Comparison of ENCODE assay signal across 8 mouse cellular contexts in the genomic region with DNA sequence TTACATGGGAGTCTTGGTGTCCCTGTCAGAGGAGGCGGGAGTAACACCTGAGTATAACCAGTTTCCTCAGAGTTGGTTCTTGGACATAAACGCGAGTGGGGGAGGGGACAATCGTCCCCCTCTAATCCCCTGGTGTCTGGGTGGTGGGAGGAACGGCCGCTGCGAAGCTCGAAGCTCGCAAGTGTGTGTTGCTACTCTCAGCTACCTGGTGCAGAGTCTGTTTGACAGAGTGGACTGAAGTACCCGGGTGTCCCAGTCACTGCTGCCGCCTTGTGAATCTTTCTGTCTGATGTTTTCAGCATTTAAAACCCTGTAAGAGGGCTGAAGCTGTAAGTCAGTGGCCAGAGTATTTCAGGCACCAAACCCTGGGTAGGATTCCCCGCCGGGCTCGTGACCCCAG. TPM values are rescaled to one million over a fixed set of nuclear protein-coding genes. Genes with fewer than 3 reads are reported as not detected.
DNase-seq lines count a peak whose midpoint lies in the region; ATAC-seq and TF ChIP-seq lines count a peak whose summit lies in the region.

No protein-coding gene starts in this region.

- intact Hi-C loops in left cerebral cortex, postnatal 36 days (cut with DNase I) = loop anchor here (5.0 kb wide), 1 partner anchor 51 kb away; no protein-coding TSS in a partner anchor

- H3K27ac ChIP-seq in lung, postnatal 0 days (ENCODE audit: low read length) = no peak overlapping the region
- H3K27ac ChIP-seq in limb, embryonic 11.5 days (replicated peaks; ENCODE audit: low read depth, low read length) = no peak overlapping the region
- no peak overlapping the region for H3K27ac ChIP-seq in small intestine, adult 2 months (ENCODE audit: insufficient read depth, low read depth, low read length)

- TF ChIP-seq POLR2A in small intestine, adult 2 months (IDR thresholded peaks at IDR 0.05; ENCODE audit: low read depth, low read length) = no peak

- TF ChIP-seq CTCF in lung, postnatal 0 days (IDR thresholded peaks at IDR 0.05) = no peak
- TF ChIP-seq CTCF in small intestine, adult 2 months (IDR thresholded peaks at IDR 0.05; ENCODE audit: extremely low read depth, insufficient read length, insufficient replicate concordance, low read depth, low read length) = no peak

- H3K27me3 ChIP-seq in lung, postnatal 0 days (replicated peaks; ENCODE audit: insufficient read depth, low read length) = peaks cover 4% of the 10 kb centered on the region; the same call in 1 of the 2 replicates
- peaks cover 23% of the 10 kb centered on the region for H3K27me3 ChIP-seq in limb, embryonic 11.5 days (ENCODE audit: control insufficient read depth, insufficient read depth, low read length)
- H3K27me3 ChIP-seq in small intestine, adult 2 months (ENCODE audit: control insufficient read depth, insufficient read depth, low read length) = no peaks in the 10 kb centered on the region

- H3K4me2 ChIP-seq in lung, postnatal 0 days (replicated peaks; ENCODE audit: low read depth, low read length) = peak overlapping the region; percentile 88
- H3K4me2 ChIP-seq in limb, embryonic 11.5 days (ENCODE audit: low read depth, severe bottlenecking) = peak overlapping the region; percentile 99

- peak overlapping the region; percentile 41; the same call in 1 of the 2 replicates for H3K9ac ChIP-seq in lung, postnatal 0 days (replicated peaks; ENCODE audit: low read depth)
- H3K9ac ChIP-seq in limb, embryonic 11.5 days (ENCODE audit: low read length) = no peak overlapping the region

- H3K36me3 ChIP-seq in lung, postnatal 0 days (ENCODE audit: insufficient read depth, low read length) = no peaks in the 10 kb centered on the region
- H3K36me3 ChIP-seq in limb, embryonic 11.5 days (ENCODE audit: control insufficient read depth, insufficient read depth, low read length) = no peaks in the 10 kb centered on the region
- H3K36me3 ChIP-seq in small intestine, adult 2 months (ENCODE audit: control insufficient read depth, insufficient read depth, low read length) = no peaks in the 10 kb centered on the region

- TF ChIP-seq EP300 in lung, postnatal 0 days (IDR thresholded peaks at IDR 0.05) = no peak

- DNase-seq in cerebellum, adult 9-10 months = peak; percentile 31
- no peak for DNase-seq in cerebellum, adult 8-10 months
- no peak for DNase-seq in lung, postnatal 0 days (ENCODE audit: low spot score)
- DNase-seq in lung, postnatal 10 days = no peak
- DNase-seq in limb, embryonic 11.5 days (ENCODE audit: low spot score) = no peak
- no peak for DNase-seq in ovary, adult 18-20 months (ENCODE audit: low spot score)
- no peak for DNase-seq in left cerebral cortex, postnatal 36 days (ENCODE audit: low spot score in 2 of 2)

- no peak for ATAC-seq in lung, postnatal 0 days
- ATAC-seq in limb, embryonic 11.5 days (ENCODE audit: insufficient number of reproducible peaks, low FRiP score, low TSS enrichment, low read depth) = no peak

- H3K4me1 ChIP-seq in lung, postnatal 0 days (ENCODE audit: insufficient read depth, low read depth, low read length) = no peaks in the 10 kb centered on the region
- peaks cover 3% of the 10 kb centered on the region for H3K4me1 ChIP-seq in limb, embryonic 11.5 days (ENCODE audit: control insufficient read depth, insufficient read depth, low read length)
- H3K4me1 ChIP-seq in small intestine, adult 2 months (ENCODE audit: control insufficient read depth, insufficient read depth, insufficient read length, low read length) = peaks cover 4% of the 10 kb centered on the region; the same call in 1 of the 2 replicates

- 5% methylated on average over 14 of the region's 14 CpGs for WGBS in lung, postnatal 0 days
- 5% methylated on average over 14 of the region's 14 CpGs for WGBS in limb, embryonic 11.5 days
- 11% methylated on average over 14 of the region's 14 CpGs for WGBS in small intestine, adult 2 months

- peak overlapping the region; percentile 67 for H3K4me3 ChIP-seq in lung, postnatal 0 days (ENCODE audit: low read depth, low read length)
- H3K4me3 ChIP-seq in limb, embryonic 11.5 days (ENCODE audit: low read depth, low read length) = peak overlapping the region; percentile 55; the same call in 1 of the 2 replicates
- H3K4me3 ChIP-seq in small intestine, adult 2 months (ENCODE audit: low read depth, low read length) = peak overlapping the region; percentile 97

- no peaks in the 10 kb centered on the region for H3K9me3 ChIP-seq in lung, postnatal 0 days (ENCODE audit: low read length)
- no peaks in the 10 kb centered on the region for H3K9me3 ChIP-seq in limb, embryonic 11.5 days (ENCODE audit: control insufficient read depth, low read length)

RNA-seq across cellular contexts. Expression of a gene that starts 1.0 kb away (rescaled TPM):
- polyA plus RNA-seq in lung, postnatal 0 days (2015; fragmentation: Nextera tagmentation; extraction: Ambion mirVana) = 1.9 and 2.3 TPM in 2 replicates
- polyA plus RNA-seq in limb, embryonic 11.5 days (2014; fragmentation: Nextera tagmentation; extraction: Ambion mirVana) = 1.7 and 2.6 TPM in 2 replicates
- 10.2 and 26.8 TPM in 2 replicates for polyA plus RNA-seq in small intestine, adult 2 months (2012; rRNA removed)
- total RNA-seq in left cerebral cortex, postnatal 36 days (2021) = 10 to 100 TPM; 16.4 TPM
